Mouse (Mus musculus): ENCODE measurements around the gene Sox15. TPM values are rescaled to one million over a fixed set of nuclear protein-coding genes. Genes with fewer than 3 reads are reported as not detected.
"Not testable (repeated sequence)": the region's sequence is repeated elsewhere in the genome, so short reads cannot be mapped to it uniquely, and the experiment has no call there.

Sox15 gene
- polyA plus RNA-seq, 1 experiment from 2014 or later, result not detected

GRCm38 (mm10) chr11:69617805-69618204 is 37.3 kb upstream of the Sox15 start, which contains the start of gene Shbg:
Gene Shbg, minus strand, starts transcription at chr11:69617905.
- 52% methylated on average over 5 of the region's 5 CpGs for WGBS
- Histone ChIP-seq H3K36me3 (no peaks in the 10 kb centered on the region), H3K4me1 (replicated peaks) (peaks cover 23% of the 10 kb centered on the region), H3K4me2 (no peak within 1 kb of the TSS), H3K9me3 (replicated peaks) (no peaks in the 10 kb centered on the region), H3K27me3 (replicated peaks) (0 out of 2 replicates have a peak, but pooled peaks cover 11% of the 10 kb centered on the region), H3K9ac (peak within 1 kb of the TSS; percentile 38; the same call in 1 of the 2 replicates), H3K27ac (ENCODE audit: poor library complexity, severe bottlenecking) (no peak within 1 kb of the TSS), H3K4me3 (no peak within 1 kb of the TSS)
- ATAC-seq (ENCODE audit: insufficient number of reproducible peaks, low FRiP score), result no peak

GRCm38 (mm10) chr11:69620394-69621081 is 34.6 kb upstream of the Sox15 start:
- no peak overlapping the region for H3K4me2 ChIP-seq
- no peaks in the 10 kb centered on the region for H3K36me3 ChIP-seq
- WGBS, result 56% methylated on average over 7 of the region's 7 CpGs
- H3K4me3 ChIP-seq, result no peak overlapping the region
- no peak overlapping the region for H3K27ac ChIP-seq (ENCODE audit: poor library complexity, severe bottlenecking)
- H3K9me3 ChIP-seq (replicated peaks), result no peaks in the 10 kb centered on the region
- ATAC-seq (ENCODE audit: insufficient number of reproducible peaks, low FRiP score), result peak; percentile 43; the same call in 1 of the 2 replicates
- no peak overlapping the region for H3K9ac ChIP-seq
- H3K27me3 ChIP-seq (replicated peaks), result 0 out of 2 replicates have a peak, but pooled peaks cover 9% of the 10 kb centered on the region
- H3K4me1 ChIP-seq (replicated peaks), result peaks cover 17% of the 10 kb centered on the region

DNA sequence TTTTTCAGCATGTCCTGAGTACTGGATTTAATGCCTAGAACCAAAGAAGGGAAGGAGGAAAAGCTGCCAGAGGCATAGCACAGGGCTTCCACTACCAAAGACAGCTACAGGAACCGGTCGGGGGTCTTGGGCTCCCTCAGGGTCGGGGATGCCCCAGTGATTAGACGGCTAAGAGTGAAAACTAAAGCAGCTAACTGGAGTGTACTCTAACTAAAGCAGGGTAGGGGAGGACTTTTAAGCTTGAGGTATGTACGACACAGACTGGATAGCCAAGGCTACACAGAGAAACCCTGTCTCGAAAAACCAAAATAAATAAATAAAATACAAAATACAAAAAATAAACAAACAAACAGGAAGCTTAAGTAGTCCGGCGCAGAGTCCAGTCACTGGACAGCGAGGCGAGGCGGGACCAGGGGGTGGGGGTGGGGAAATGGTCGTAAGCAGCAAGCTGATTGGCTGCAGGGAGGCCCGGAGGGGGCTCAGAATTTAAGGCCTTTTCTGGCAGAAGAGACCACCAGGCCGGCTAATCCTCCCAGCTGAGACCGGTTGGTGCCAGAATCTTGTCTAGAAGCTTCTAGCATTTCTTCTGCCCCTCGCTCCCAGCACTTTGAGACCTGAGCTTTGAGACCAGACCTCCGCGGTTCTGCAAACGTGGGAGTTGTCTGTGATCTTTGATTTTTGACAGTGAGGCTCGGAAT is 33.4 kb upstream of the Sox15 start, which contains the start of gene Sat2:
TSS of gene Sat2 (plus strand) at position 454 of the 698 bp plus-strand sequence.
- H3K27me3 ChIP-seq (replicated peaks), result 0 out of 2 replicates have a peak, but pooled peaks cover 5% of the 10 kb centered on the region
- H3K27ac ChIP-seq (ENCODE audit: poor library complexity, severe bottlenecking), result peak within 1 kb of the TSS; percentile 59; the same call in 1 of the 2 replicates
- H3K9me3 ChIP-seq (replicated peaks), result no peaks in the 10 kb centered on the region
- H3K4me2 ChIP-seq, result peak within 1 kb of the TSS; percentile 86
- H3K4me3 ChIP-seq, result peak within 1 kb of the TSS; percentile 64
- H3K36me3 ChIP-seq, result no peaks in the 10 kb centered on the region
- 2% methylated on average over 20 of the region's 20 CpGs for WGBS
- peak within 1 kb of the TSS; percentile 81 for H3K9ac ChIP-seq
- peak; percentile 84 for ATAC-seq (ENCODE audit: insufficient number of reproducible peaks, low FRiP score)
- H3K4me1 ChIP-seq (replicated peaks), result peaks cover 17% of the 10 kb centered on the region

DNA sequence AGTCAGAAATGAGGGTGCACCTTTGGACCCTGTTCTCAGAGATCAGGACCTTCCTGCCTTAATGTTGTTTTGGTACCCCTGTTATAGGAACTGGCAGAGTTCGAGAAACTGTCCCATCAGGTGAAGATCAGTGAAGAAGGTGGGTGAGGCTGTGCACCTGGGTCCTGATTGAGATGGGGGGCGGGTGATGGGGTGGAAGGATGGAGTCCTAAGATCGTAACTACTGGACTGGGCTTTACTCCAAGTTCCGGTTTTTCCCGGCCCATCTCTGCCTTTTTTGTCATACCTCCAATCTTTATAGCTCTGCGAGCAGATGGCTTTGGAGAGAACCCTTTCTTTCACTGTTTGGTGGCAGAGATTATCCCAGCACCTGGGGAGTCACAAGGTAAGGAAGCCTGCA is 32.7 kb upstream of the Sox15 start:
- 37% methylated on average over 6 of the region's 6 CpGs for WGBS

DNA sequence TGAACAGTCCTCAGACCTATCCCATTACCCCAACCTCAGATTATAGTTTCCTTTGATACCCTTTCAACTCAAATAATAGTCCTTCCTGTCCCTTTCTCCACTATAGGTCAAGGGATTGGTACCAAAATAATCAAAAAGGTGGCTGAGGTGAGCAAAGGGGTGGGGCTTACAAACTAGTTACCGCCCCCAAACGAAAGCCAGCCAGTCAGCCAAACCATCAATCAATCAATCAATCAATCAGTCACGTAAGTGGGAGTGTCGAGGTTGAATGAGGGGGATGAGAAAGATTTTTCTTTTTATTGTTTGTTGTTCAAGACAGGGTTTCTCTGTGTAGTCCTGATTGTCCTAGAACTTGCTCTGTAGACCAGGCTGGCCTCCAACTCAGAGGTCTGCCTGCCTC is 32.1 kb upstream of the Sox15 start:
- WGBS, result 78% methylated on average over 4 of the region's 4 CpGs
- Histone ChIP-seq H3K27ac (ENCODE audit: poor library complexity, severe bottlenecking) (no peak overlapping the region), H3K9ac (no peak overlapping the region), H3K4me1 (replicated peaks) (peaks cover 13% of the 10 kb centered on the region), H3K4me3 (peak overlapping the region; percentile 64; the same call in 1 of the 2 replicates), H3K27me3 (replicated peaks) (no peaks in the 10 kb centered on the region), H3K4me2 (peak overlapping the region; percentile 86), H3K36me3 (no peaks in the 10 kb centered on the region), H3K9me3 (replicated peaks) (no peaks in the 10 kb centered on the region)
- no peak for ATAC-seq (ENCODE audit: insufficient number of reproducible peaks, low FRiP score)

More for the DNA sequence above, 32.7 kb upstream of the Sox15 start:
- Histone ChIP-seq H3K36me3 (no peaks in the 10 kb centered on the region), H3K9me3 (replicated peaks) (no peaks in the 10 kb centered on the region), H3K4me1 (replicated peaks) (peaks cover 17% of the 10 kb centered on the region), H3K27ac (ENCODE audit: poor library complexity, severe bottlenecking) (peak overlapping the region; percentile 59; the same call in 1 of the 2 replicates), H3K27me3 (replicated peaks) (0 out of 2 replicates have a peak, but pooled peaks cover 5% of the 10 kb centered on the region), H3K4me2 (peak overlapping the region; percentile 86), H3K4me3 (peak overlapping the region; percentile 64), H3K9ac (peak overlapping the region; percentile 81)
- ATAC-seq (ENCODE audit: insufficient number of reproducible peaks, low FRiP score), result no peak; the same call in 1 of the 2 replicates

- H3K4me3 ChIP-seq; H3K4me2 ChIP-seq; H3K27me3 ChIP-seq (replicated peaks); H3K9ac ChIP-seq; H3K27ac ChIP-seq (ENCODE audit: poor library complexity, severe bottlenecking); ATAC-seq (ENCODE audit: insufficient number of reproducible peaks, low FRiP score); H3K9me3 ChIP-seq (replicated peaks); H3K36me3 ChIP-seq: not testable (repeated sequence)
- 77% methylated on average over 2 of the region's 2 CpGs for WGBS
- H3K4me1 ChIP-seq (replicated peaks), result peaks cover 15% of the 10 kb centered on the region
Measured at GRCm38 (mm10) chr11:69624339-69624738, 30.8 kb upstream of the Sox15 start.

DNA sequence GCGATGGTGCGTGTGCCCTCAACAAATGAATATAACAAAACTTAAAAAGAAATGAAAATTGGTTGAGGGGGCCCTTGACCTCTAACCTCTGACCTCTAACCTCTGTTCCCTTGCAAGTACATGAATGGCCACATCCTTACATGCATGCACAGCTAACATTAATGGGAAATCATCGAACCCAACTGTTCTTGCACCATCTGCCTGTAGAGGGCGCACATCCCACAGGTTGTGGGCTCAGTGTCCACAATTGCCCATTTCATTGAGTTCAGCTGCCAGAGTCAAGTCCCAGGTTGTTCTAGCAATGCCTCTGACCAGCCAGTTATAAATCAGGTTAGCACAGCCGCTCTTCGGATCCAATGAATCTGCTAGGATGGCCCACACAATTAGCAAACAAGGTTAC is 26.8 kb upstream of the Sox15 start:
- no peak for ATAC-seq (ENCODE audit: insufficient number of reproducible peaks, low FRiP score)
- H3K4me1 ChIP-seq (replicated peaks), result 0 out of 2 replicates have a peak, but pooled peaks cover 3% of the 10 kb centered on the region
- WGBS, result 37% methylated on average over 6 of the region's 6 CpGs

GRCm38 (mm10) chr11:69629802-69630201 is 25.3 kb upstream of the Sox15 start:
- H3K27me3 ChIP-seq (replicated peaks), result no peaks in the 10 kb centered on the region
- 63% methylated on average over 1 of the region's 1 CpGs for WGBS
- H3K4me3 ChIP-seq, result no peak overlapping the region
- no peak overlapping the region for H3K4me2 ChIP-seq
- no peak overlapping the region for H3K27ac ChIP-seq (ENCODE audit: poor library complexity, severe bottlenecking)
- no peak for ATAC-seq (ENCODE audit: insufficient number of reproducible peaks, low FRiP score)
- H3K36me3 ChIP-seq, result no peaks in the 10 kb centered on the region
- peaks cover 14% of the 10 kb centered on the region for H3K4me1 ChIP-seq (replicated peaks)
- H3K9ac ChIP-seq, result no peak overlapping the region
- no peaks in the 10 kb centered on the region for H3K9me3 ChIP-seq (replicated peaks)

More for the DNA sequence above, 26.8 kb upstream of the Sox15 start:
- no peaks in the 10 kb centered on the region for H3K27me3 ChIP-seq (replicated peaks)
- no peak overlapping the region for H3K9ac ChIP-seq
- H3K9me3 ChIP-seq (replicated peaks), result no peaks in the 10 kb centered on the region
- H3K4me2 ChIP-seq, result no peak overlapping the region
- no peak overlapping the region for H3K4me3 ChIP-seq
- H3K27ac ChIP-seq (ENCODE audit: poor library complexity, severe bottlenecking), result no peak overlapping the region
- no peaks in the 10 kb centered on the region for H3K36me3 ChIP-seq

- H3K27me3 ChIP-seq (replicated peaks), result no peaks in the 10 kb centered on the region
- H3K4me1 ChIP-seq (replicated peaks), result peaks cover 25% of the 10 kb centered on the region
- peaks cover 11% of the 10 kb centered on the region for H3K36me3 ChIP-seq
- ATAC-seq (ENCODE audit: insufficient number of reproducible peaks, low FRiP score), result peak; percentile 95
- H3K4me3 ChIP-seq, result peak within 1 kb of the TSS; percentile 95
- H3K4me2 ChIP-seq, result peak within 1 kb of the TSS; percentile 91
- WGBS, result under 1% methylated on average over 46 of the region's 56 CpGs
- peak within 1 kb of the TSS; percentile 98 for H3K27ac ChIP-seq (ENCODE audit: poor library complexity, severe bottlenecking)
- H3K9ac ChIP-seq, result peak within 1 kb of the TSS; percentile 98
- no peaks in the 10 kb centered on the region for H3K9me3 ChIP-seq (replicated peaks)
Measured at GRCm38 (mm10) chr11:69632284-69633089, 22.6 kb upstream of the Sox15 start, which contains the start of gene Fxr2. Gene Fxr2, plus strand, starts transcription at chr11:69632990.

GRCm38 (mm10) chr11:69633128-69633866 is 21.8 kb upstream of the Sox15 start:
- H3K9ac ChIP-seq, result peak overlapping the region; percentile 98
- WGBS, result under 1% methylated on average over 38 of the region's 50 CpGs

More at GRCm38 (mm10) chr11:69633128-69633866, 21.8 kb upstream of the Sox15 start:
- peak overlapping the region; percentile 95 for H3K4me3 ChIP-seq
- peak overlapping the region; percentile 91 for H3K4me2 ChIP-seq
- no peaks in the 10 kb centered on the region for H3K9me3 ChIP-seq (replicated peaks)
- ATAC-seq (ENCODE audit: insufficient number of reproducible peaks, low FRiP score), result peak; percentile 77
- H3K27me3 ChIP-seq (replicated peaks), result no peaks in the 10 kb centered on the region
- H3K4me1 ChIP-seq (replicated peaks), result peaks cover 25% of the 10 kb centered on the region
- H3K27ac ChIP-seq (ENCODE audit: poor library complexity, severe bottlenecking), result peak overlapping the region; percentile 98
- H3K36me3 ChIP-seq, result peaks cover 14% of the 10 kb centered on the region

All from heart, embryonic 12.5 days (tissue).